Mouse (Mus musculus) embryonic stem cell, embryonic (primary cell): ENCODE data around the gene Anapc2.

Experiments
- CTCF ChIA-PET, 4 experiments: fragments of 300-600 bp in 2 of 4; fragments of 350-600 bp in 2 of 4; sonication (Branson Sonifier 250); formaldehyde crosslinking; loops; one replicate each; lab custom pipeline; 2022; ENCODE audit warnings: inconsistent platforms in 2 of 4; lab: Charles Lee
- POLR2A ChIA-PET, 4 experiments: fragments of 300-600 bp in 2 of 4; fragments of 350-600 bp in 2 of 4; sonication (Branson Sonifier 250); formaldehyde crosslinking; loops; one replicate each; lab custom pipeline; 2022; ENCODE audit warnings: antibody characterized with exemption in 4 of 4, inconsistent platforms in 1 of 4; lab: Charles Lee

The Anapc2 gene

GRCm38 (mm10) chr2:25267746-25268309 lies 4.5 kb upstream of the Anapc2 start:
- POLR2A ChIA-PET: interaction anchor here in 3 of 4 experiments (0.6 to 75.9 kb wide), 24 partner anchors 11 to 292 kb away, joined by 3 to 2347 read pairs (median 4); partner anchors contain the start of genes Tubb4b (in 3 of the 3), Fam166a (in 2 of the 3), Nelfb (in 2 of the 3) and Rnf224 (in 2 of the 3)

GRCm38 (mm10) chr2:25272515-25272914 lies 237 bp downstream of the Anapc2 start:
- ChIA-PET CTCF (interaction anchor here (0.7 to 2.5 kb wide), 24 partner anchors 9 to 274 kb away, joined by 3 to 11 read pairs (median 3); partner anchors contain the start of genes Nrarp (in 1 of the 4) and Traf2 (in 1 of the 4)), POLR2A (interaction anchor here (0.6 to 75.9 kb wide), 63 partner anchors 9 to 353 kb away, joined by 3 to 2347 read pairs (median 4); partner anchors contain the start of genes Tprn (in 4 of the 4), Lrrc26 (in 3 of the 4), Man1b1 (in 3 of the 4) and Tubb4b (in 3 of the 4))

More at GRCm38 (mm10) chr2:25267746-25268309, 4.5 kb upstream of the Anapc2 start:
- CTCF ChIA-PET: interaction anchor here in 3 of 4 experiments (0.5 to 5.0 kb wide), 6 partner anchors 11 to 134 kb away, joined by 3 to 16 read pairs (median 3); no protein-coding TSS in a partner anchor

GRCm38 (mm10) chr2:25273010-25273409 lies 732 bp downstream of the Anapc2 start:
- CTCF ChIA-PET: interaction anchor here in 3 of 4 experiments (0.5 to 2.5 kb wide), 13 partner anchors 8 to 129 kb away, joined by 3 to 11 read pairs (median 4); partner anchors contain the start of genes Nrarp (in 1 of the 3) and Tmem203 (in 1 of the 3)

GRCm38 (mm10) chr2:25278928-25279882 lies 6.9 kb downstream of the Anapc2 start:
- CTCF ChIA-PET: interaction anchor here (0.5 to 3.5 kb wide), 98 partner anchors 8 to 1131 kb away, joined by 3 to 28 read pairs (median 4); partner anchors contain the start of genes Tmem203 (in 3 of the 4), AL732309.1 (in 2 of the 4), Entpd2 (in 2 of the 4) and Tmem210 (in 2 of the 4)
- POLR2A ChIA-PET: interaction anchor here in 3 of 4 experiments (0.6 to 3.7 kb wide), 25 partner anchors 10 to 1357 kb away, joined by 3 to 21 read pairs (median 3); partner anchors contain the start of genes Lrrc26 (in 2 of the 3), Tprn (in 2 of the 3), Arrdc1 (in 1 of the 3) and Sapcd2 (in 1 of the 3)

More at GRCm38 (mm10) chr2:25273010-25273409, 732 bp downstream of the Anapc2 start:
- POLR2A ChIA-PET: interaction anchor here (0.6 to 75.9 kb wide), 38 partner anchors 9 to 353 kb away, joined by 3 to 2347 read pairs (median 4); partner anchors contain the start of genes Tprn (in 4 of the 4), Tubb4b (in 3 of the 4), Fam166a (in 2 of the 4) and Lrrc26 (in 2 of the 4)

- ChIA-PET CTCF (no interaction called here), POLR2A (interaction anchor here in 3 of 4 experiments (0.6 to 2.0 kb wide), 9 partner anchors 13 to 1112 kb away, joined by 3 to 6 read pairs (median 3); partner anchors contain the start of genes Anapc2 (in 1 of the 3), Dpp7 (in 1 of the 3), Ssna1 (in 1 of the 3) and Tprn (in 1 of the 3))
Measured at GRCm38 (mm10) chr2:25285551-25285950, 13.3 kb downstream of the Anapc2 start.

- ChIA-PET CTCF (interaction anchor here in 1 of 4 experiments (2.6 kb wide), 1 partner anchor 8 kb away, joined by 8 read pairs; no protein-coding TSS in a partner anchor), POLR2A (interaction anchor here in 2 of 4 experiments (0.9 to 2.2 kb wide), 10 partner anchors 14 to 79 kb away, joined by 3 to 8 read pairs (median 4); partner anchors contain the start of genes Anapc2 (in 2 of the 2), Ssna1 (in 2 of the 2), Dpp7 (in 1 of the 2) and Nelfb (in 1 of the 2))
Measured at GRCm38 (mm10) chr2:25286314-25286713, 14.0 kb downstream of the Anapc2 start.

GRCm38 (mm10) chr2:25286837-25287636 lies 14.8 kb downstream of the Anapc2 start:
- CTCF ChIA-PET: interaction anchor here in 2 of 4 experiments (1.7 to 2.6 kb wide), 2 partner anchors 8 to 9 kb away, joined by 8 to 13 read pairs; no protein-coding TSS in a partner anchor
- POLR2A ChIA-PET: interaction anchor here in 3 of 4 experiments (0.6 to 2.2 kb wide), 12 partner anchors 14 to 94 kb away, joined by 3 to 8 read pairs (median 4); partner anchors contain the start of genes Anapc2 (in 3 of the 3), Ssna1 (in 3 of the 3), Tprn (in 2 of the 3) and Man1b1 (in 1 of the 3)

GRCm38 (mm10) chr2:25287927-25288649 lies 15.8 kb downstream of the Anapc2 start, which contains the start of gene Tmem210:
Tmem210 (plus strand) TSS chr2:25288145.
- ChIA-PET POLR2A (interaction anchor here in 3 of 4 experiments (0.6 to 3.5 kb wide), 17 partner anchors 9 to 93 kb away, joined by 3 to 16 read pairs (median 4); partner anchors contain the start of genes Anapc2 (in 3 of the 3), Ssna1 (in 3 of the 3), Tprn (in 3 of the 3) and Man1b1 (in 1 of the 3)), CTCF (interaction anchor here in 2 of 4 experiments (1.7 to 2.6 kb wide), 2 partner anchors 9 to 10 kb away, joined by 8 to 13 read pairs; no protein-coding TSS in a partner anchor)

GRCm38 (mm10) chr2:25288734-25289345 lies 16.6 kb downstream of the Anapc2 start:
- CTCF ChIA-PET: no interaction called here
- POLR2A ChIA-PET: interaction anchor here (0.5 to 4.4 kb wide), 19 partner anchors 10 to 259 kb away, joined by 3 to 25 read pairs (median 4); partner anchors contain the start of genes Anapc2 (in 3 of the 4), Ssna1 (in 3 of the 4), Tprn (in 2 of the 4) and Tor4a (in 1 of the 4)

- ChIA-PET POLR2A (interaction anchor here (0.5 to 4.4 kb wide), 25 partner anchors 10 to 258 kb away, joined by 3 to 25 read pairs (median 4); partner anchors contain the start of genes Anapc2 (in 3 of the 4), Ssna1 (in 3 of the 4), Sapcd2 (in 1 of the 4) and Tor4a (in 1 of the 4)), CTCF (interaction anchor here in 2 of 4 experiments (1.0 to 4.1 kb wide), 7 partner anchors 10 to 113 kb away, joined by 3 to 28 read pairs (median 7); partner anchors contain the start of gene Tprn (in 1 of the 2))
Measured at GRCm38 (mm10) chr2:25289651-25290050, 17.4 kb downstream of the Anapc2 start, which contains the start of gene Lrrc26. Lrrc26 (plus strand) TSS chr2:25289915.

- ChIA-PET CTCF (interaction anchor here in 2 of 4 experiments (0.8 to 4.1 kb wide), 11 partner anchors 11 to 112 kb away, joined by 3 to 28 read pairs (median 3); partner anchors contain the start of genes Sapcd2 (in 1 of the 2) and Tprn (in 1 of the 2)), POLR2A (interaction anchor here in 3 of 4 experiments (0.9 to 4.4 kb wide), 31 partner anchors 11 to 136 kb away, joined by 3 to 25 read pairs (median 4); partner anchors contain the start of genes Anapc2 (in 3 of the 3), Ssna1 (in 3 of the 3), Sapcd2 (in 2 of the 3) and Nrarp (in 1 of the 3))
Measured at GRCm38 (mm10) chr2:25290101-25290815, 18.0 kb downstream of the Anapc2 start.

GRCm38 (mm10) chr2:25290816-25291130 lies 18.5 kb downstream of the Anapc2 start:
- ChIA-PET POLR2A (interaction anchor here in 3 of 4 experiments (0.7 to 4.4 kb wide), 27 partner anchors 11 to 136 kb away, joined by 3 to 25 read pairs (median 4); partner anchors contain the start of genes Anapc2 (in 3 of the 3), Ssna1 (in 3 of the 3), Sapcd2 (in 2 of the 3) and Nrarp (in 1 of the 3)), CTCF (interaction anchor here in 3 of 4 experiments (0.8 to 4.1 kb wide), 14 partner anchors 11 to 130 kb away, joined by 3 to 28 read pairs (median 3); partner anchors contain the start of genes Sapcd2 (in 1 of the 3) and Tprn (in 1 of the 3))
